ENCODE assay signal across 20 mouse cellular contexts in the genomic region with DNA sequence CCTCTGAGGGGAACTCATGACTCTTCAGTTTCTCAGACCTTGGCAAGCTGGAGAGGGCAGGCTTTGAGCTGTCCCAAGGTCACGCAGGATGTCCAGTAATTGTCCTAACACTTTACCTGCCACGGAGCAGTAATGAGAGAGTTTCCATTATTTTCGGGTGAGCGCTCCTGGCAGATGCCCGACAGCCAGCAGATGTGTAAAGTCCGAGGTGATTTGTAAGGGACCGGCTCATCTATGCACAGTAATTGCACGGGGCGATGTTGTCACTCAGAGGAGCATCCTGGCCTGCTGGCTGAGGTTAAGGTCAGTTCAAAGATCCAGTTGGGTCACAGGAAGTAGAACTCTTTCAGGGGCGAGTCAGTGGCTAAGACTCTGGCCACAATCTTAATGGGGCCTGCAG. TPM values are rescaled to one million over a fixed set of nuclear protein-coding genes. Genes with fewer than 3 reads are reported as not detected.
"Had no signal": no experiment of that assay in that cellular context is flagged by ENCODE, and none has a peak within 500 bp of the region (broad histone marks: within the 10 kb centered on the region; RNA-seq: fewer than 3 reads in every experiment).

No protein-coding gene starts in this region.

- H3K9me3 ChIP-seq: limb, embryonic 10.5 days; liver, embryonic 13.5 days; lung, embryonic 15.5 days; midbrain, embryonic 15.5 days; neural tube, embryonic 12.5 days had no signal

- H3K4me1 ChIP-seq: limb, embryonic 10.5 days; liver, embryonic 13.5 days; lung, embryonic 15.5 days; midbrain, embryonic 15.5 days; neural tube, embryonic 12.5 days had no signal

- H3K4me2 ChIP-seq: liver, embryonic 13.5 days; lung, embryonic 15.5 days; midbrain, embryonic 11.5 days; midbrain, embryonic 15.5 days; neural tube, embryonic 12.5 days had no signal

- H3K27me3 ChIP-seq: liver, embryonic 13.5 days; lung, embryonic 15.5 days; midbrain, embryonic 15.5 days; neural tube, embryonic 12.5 days had no signal

- ATAC-seq: intestine, embryonic 16.5 days; liver, postnatal 0 days; midbrain, embryonic 15.5 days had no signal

- H3K9ac ChIP-seq: liver, embryonic 13.5 days; liver, postnatal 0 days; lung, embryonic 15.5 days; midbrain, embryonic 15.5 days; neural tube, embryonic 12.5 days had no signal

- H3K27ac ChIP-seq: left cerebral cortex, adult 2 months; limb, embryonic 10.5 days; liver, embryonic 13.5 days; lung, embryonic 15.5 days; macrophage; midbrain, embryonic 15.5 days; neural tube, embryonic 12.5 days had no signal

- DNase-seq: liver, embryonic 13.5 days; liver, postnatal 0 days; lung, postnatal 14 days; right cerebral cortex, adult 18-20 months; right cerebral cortex, postnatal 25 days; thymus, postnatal 4 days had no signal

- H3K4me3 ChIP-seq: left cerebral cortex, adult 2 months; limb, embryonic 10.5 days; liver, embryonic 13.5 days; lung, embryonic 15.5 days; megakaryocyte, embryonic 14.5 days; midbrain, embryonic 15.5 days; neural tube, embryonic 12.5 days had no signal

- H3K36me3 ChIP-seq: limb, embryonic 10.5 days; liver, embryonic 13.5 days; lung, embryonic 15.5 days; midbrain, embryonic 15.5 days; neural tube, embryonic 12.5 days had no signal

RNA-seq across cellular contexts. Expression of a gene that starts 24.7 kb away (rescaled TPM):
- total RNA-seq: left cerebral cortex, adult 2 months; left cerebral cortex, postnatal 14 days; monocyte, adult 5-6 weeks; neutrophil, adult 5-6 weeks had no signal
- polyA plus RNA-seq: limb, embryonic 10.5 days; liver, embryonic 13.5 days; liver, postnatal 0 days; lung, embryonic 15.5 days; macrophage; stomach, embryonic 16.5 days; thymus, postnatal 0 days had no signal
